Mouse (Mus musculus): ENCODE results near the gene Gm28510. TPM values are rescaled to one million over a fixed set of nuclear protein-coding genes. Genes with fewer than 3 reads are reported as not detected.
"Not testable (repeated sequence)": the region's sequence is repeated elsewhere in the genome, so short reads cannot be mapped to it uniquely, and the experiment has no call there.

The Gm28510 gene
- polyA plus RNA-seq (2012; rRNA removed): not detected in 2 replicates

- DNase-seq; H3K27ac ChIP-seq (ENCODE audit: insufficient read depth, low read depth, low read length); H3K4me3 ChIP-seq (ENCODE audit: insufficient read depth, low read depth, low read length); H3K36me3 ChIP-seq (ENCODE audit: control insufficient read depth, insufficient read depth, low read length); H3K4me1 ChIP-seq (ENCODE audit: control insufficient read depth, insufficient read depth, low read length); H3K27me3 ChIP-seq (replicated peaks; ENCODE audit: control insufficient read depth, insufficient read depth, low read length): not testable (repeated sequence)
- WGBS: no CpG with 5 or more reads among the region's 6 CpGs
Observed at GRCm38 (mm10) chrY:10412437-10412836, at the start of gene Gm28510. Gm28510 (plus strand) TSS chrY:10412737.

Other genes starting within 250 kb of the Gm28510 start
- not detected in 2 replicates for gene Gm20834, start 88.1 kb upstream of the Gm28510 start, polyA plus RNA-seq (2012; rRNA removed)
- gene Gm20737, start 123.3 kb downstream of the Gm28510 start, polyA plus RNA-seq (2012; rRNA removed): not detected in 2 replicates
- not detected in 2 replicates for gene Gm21775, start 140.7 kb downstream of the Gm28510 start, polyA plus RNA-seq (2012; rRNA removed)
- gene Gm21900, start 203.6 kb downstream of the Gm28510 start, polyA plus RNA-seq (2012; rRNA removed): not detected in 2 replicates

Data from kidney, adult 2 months (tissue).